In the genomic region with DNA sequence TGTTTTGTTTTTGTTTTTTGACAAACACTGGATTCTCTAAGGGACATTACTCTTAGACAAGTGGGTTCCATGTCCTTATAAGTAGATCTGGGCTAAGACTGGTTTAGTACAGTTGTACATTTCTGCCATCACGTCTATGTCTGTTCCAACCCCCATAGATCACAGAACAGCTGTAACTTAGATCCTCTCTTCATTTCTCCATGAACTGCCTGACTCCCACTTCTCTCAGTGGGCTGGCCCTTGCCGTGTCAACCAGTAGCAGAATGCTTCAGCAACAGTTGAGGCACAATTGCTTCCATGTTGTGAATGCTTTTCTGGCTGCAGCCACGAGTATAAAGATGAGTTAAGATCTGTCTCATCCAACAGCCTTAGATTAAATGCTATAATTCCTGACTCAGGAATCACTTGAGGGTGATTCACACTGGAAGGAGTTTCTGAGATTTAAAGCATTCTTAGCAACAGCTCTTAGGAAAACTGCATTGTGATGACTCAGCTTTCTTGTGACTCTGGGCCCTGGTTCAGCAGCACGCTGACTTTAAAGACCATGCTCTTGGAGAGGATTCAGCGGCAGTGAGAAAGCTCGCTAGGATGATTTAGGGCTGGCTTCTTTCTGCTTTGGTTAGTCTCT, we compare ENCODE assay signal across 19 mouse cellular contexts. TPM values are rescaled to one million over a fixed set of nuclear protein-coding genes. Genes with fewer than 3 reads are reported as not detected.
DNase-seq lines count a peak whose midpoint lies in the region; ATAC-seq and TF ChIP-seq lines count a peak whose summit lies in the region.
"Had no signal": no experiment of that assay in that cellular context is flagged by ENCODE, and none has a peak within 500 bp of the region (broad histone marks: within the 10 kb centered on the region; RNA-seq: fewer than 3 reads in every experiment).

No protein-coding gene starts in this region.

- peak overlapping the region; percentile 60 for H3K27ac ChIP-seq in ES-Bruce4 (ENCODE audit: insufficient read depth, low read length)
- H3K27ac ChIP-seq: hindbrain, embryonic 15.5 days had no signal

- H3K27me3 ChIP-seq in ES-Bruce4 (ENCODE audit: control insufficient read depth, insufficient read depth, low read length, poor library complexity, severe bottlenecking): no peaks in the 10 kb centered on the region
- H3K27me3 ChIP-seq: hindbrain, embryonic 15.5 days had no signal

- no peak overlapping the region for H3K4me3 ChIP-seq in ES-Bruce4 (ENCODE audit: low read depth, low read length)
- H3K4me3 ChIP-seq: hindbrain, embryonic 15.5 days had no signal

- ATAC-seq in frontal cortex, adult (ENCODE audit: low TSS enrichment): peak; percentile 77

- H3K9me3 ChIP-seq in ES-Bruce4 (replicated peaks; ENCODE audit: control insufficient read depth, insufficient read depth, low read length, poor library complexity, severe bottlenecking): no peaks in the 10 kb centered on the region
- H3K9me3 ChIP-seq: hindbrain, embryonic 15.5 days had no signal

- no peak for TF ChIP-seq EP300 in ES-Bruce4 (IDR thresholded peaks at IDR 0.05; ENCODE audit: insufficient read depth, low read depth, low read length)

- peaks cover 40% of the 10 kb centered on the region for H3K36me3 ChIP-seq in ES-Bruce4 (ENCODE audit: control insufficient read depth, insufficient read depth, low read length, poor library complexity, severe bottlenecking)

- H3K4me1 ChIP-seq in ES-Bruce4 (ENCODE audit: control insufficient read depth, insufficient read depth, low read length): peaks cover 13% of the 10 kb centered on the region
- H3K4me1 ChIP-seq: hindbrain, embryonic 15.5 days had no signal

- TF ChIP-seq POLR2A in ES-Bruce4 (IDR thresholded peaks at IDR 0.05; ENCODE audit: insufficient read depth, low read length): no peak

- peak overlapping the region; percentile 33; the same call in 1 of the 2 replicates for H3K9ac ChIP-seq in ES-Bruce4 (ENCODE audit: low read depth, poor library complexity, severe bottlenecking)
- H3K9ac ChIP-seq: hindbrain, embryonic 15.5 days had no signal

- no peak for DNase-seq in frontal cortex, postnatal 25 days (ENCODE audit: low spot score in 2 of 2)
- DNase-seq in left cerebral cortex, adult 9 months (ENCODE audit: low spot score in 2 of 2): peak; percentile 43 to 54
- no peak for DNase-seq in left cerebral cortex, postnatal 10 days (ENCODE audit: extremely low spot score in 1 of 2, low spot score in 2 of 2)
- DNase-seq in fibroblast of lung, adult 2 months (ENCODE audit: low read depth): peak; percentile 75
- no peak for DNase-seq in thymus, postnatal 25 days
- DNase-seq in cerebellum, postnatal 10 days: no peak
- DNase-seq: cerebellum, postnatal 25 days; layer of hippocampus, postnatal 36 days; liver; right cerebral cortex, postnatal 25 days; thymus, postnatal 14 days had no signal

- intact Hi-C loops in left cerebral cortex, postnatal 10 days (cut with DNase I): no loop called here

- no peak for TF ChIP-seq CTCF in ES-Bruce4 (IDR thresholded peaks at IDR 0.05; ENCODE audit: low read depth, low read length)

RNA-seq across cellular contexts. Expression of gene Atf1, which starts 23.6 kb away (rescaled TPM):
- total RNA-seq in left cerebral cortex, postnatal 10 days (2021): 10 to 100 TPM; 15.3 to 20.5 TPM
- polyA plus RNA-seq in ES-Bruce4 (2011; ENCODE audit: insufficient read depth, insufficient read length, low read depth, missing spikeins): 55.8 and 60.3 TPM in 2 replicates

RNA-seq across cellular contexts. Expression of gene Tmprss12, which starts 29.4 kb away (rescaled TPM):
- total RNA-seq in left cerebral cortex, postnatal 10 days (2021): not detected
- polyA plus RNA-seq in ES-Bruce4 (2011; ENCODE audit: insufficient read depth, insufficient read length, low read depth, missing spikeins): 3.2 and 4.1 TPM in 2 replicates
- total RNA-seq: layer of hippocampus, postnatal 36 days; neutrophil, adult 5-6 weeks had no signal
- polyA plus RNA-seq: embryonic facial prominence, embryonic 11.5 days; forebrain, embryonic 11.5 days; gonadal fat pad, adult 2 months; heart, embryonic 16.5 days; hindbrain, embryonic 15.5 days had no signal

RNA-seq across cellular contexts. Expression of gene Mettl7a1, which starts 52.7 kb away (rescaled TPM):
- total RNA-seq in left cerebral cortex, postnatal 10 days (2021): 10 to 100 TPM; 11.7 to 14.1 TPM
- polyA plus RNA-seq in ES-Bruce4 (2011; ENCODE audit: insufficient read depth, insufficient read length, low read depth, missing spikeins): 9.7 and 11.5 TPM in 2 replicates

Comparison
In these comparisons a context has a peak if more than half of its experiments do, and no peak if none do; other contexts are left out.
1. DNase-seq: peak in left cerebral cortex, adult 9 months (2 of 2) and fibroblast of lung, adult 2 months (single experiment); none in frontal cortex, postnatal 25 days (0 of 2), left cerebral cortex, postnatal 10 days (0 of 2), thymus, postnatal 25 days (single experiment) and cerebellum, postnatal 10 days (0 of 2).